Mouse (Mus musculus) liver, postnatal 0 days (tissue): ENCODE measurements around the gene Acot12.
A peak's percentile ranks its signal among the peaks of the same experiment; 100 is the strongest.

Experiments used
- CTCF ChIP-seq: sonication (generic); IDR thresholded peaks from 2 replicates; pipeline ENCODE4 v1.5.1; 2016; ENCODE audit warnings: antibody characterized with exemption, low read depth
- EP300 ChIP-seq: IDR thresholded peaks from 2 replicates; pipeline ENCODE4 v1.6.1; 2016; ENCODE audit warnings: antibody characterized with exemption, low read depth, mild to moderate bottlenecking

- TF ChIP-seq CTCF (no peak), EP300 (peak; percentile 4; the same call in 1 of the 2 replicates)
Measured at GRCm38 (mm10) chr13:91741280-91742047, at the start of gene Acot12.
